Mouse (Mus musculus) large intestine, adult 2 months (tissue): ENCODE results near the gene 4921504E06Rik. TPM values are rescaled to one million over a fixed set of nuclear protein-coding genes. Genes with fewer than 3 reads are reported as not detected.
A peak's percentile ranks its signal among the peaks of the same experiment; 100 is the strongest.

Experiments used
- DNase-seq: peaks from one replicate; pipeline ENCODE4 v3.0.0-alpha.2; 2012; ENCODE audit warnings: low read depth, low spot score
- WGBS: fragments of 180-500 bp; shearing (Covaris S2); methylation state at CpG from one replicate; pipeline ENCODE4 v1.1.7; 2018; 5-methylcytosine and 5-hydroxymethylcytosine counted together
- polyA plus RNA-seq: library from polyadenylated mRNA; depleted of rRNA; stranded (reverse); fragments of >200 nt; gene quantifications from 2 replicates; pipeline ENCODE4 v1.2.3, GENCODE M21; 2012; rRNA removed

Gene 4921504E06Rik
- not detected in 2 replicates for polyA plus RNA-seq

DNA sequence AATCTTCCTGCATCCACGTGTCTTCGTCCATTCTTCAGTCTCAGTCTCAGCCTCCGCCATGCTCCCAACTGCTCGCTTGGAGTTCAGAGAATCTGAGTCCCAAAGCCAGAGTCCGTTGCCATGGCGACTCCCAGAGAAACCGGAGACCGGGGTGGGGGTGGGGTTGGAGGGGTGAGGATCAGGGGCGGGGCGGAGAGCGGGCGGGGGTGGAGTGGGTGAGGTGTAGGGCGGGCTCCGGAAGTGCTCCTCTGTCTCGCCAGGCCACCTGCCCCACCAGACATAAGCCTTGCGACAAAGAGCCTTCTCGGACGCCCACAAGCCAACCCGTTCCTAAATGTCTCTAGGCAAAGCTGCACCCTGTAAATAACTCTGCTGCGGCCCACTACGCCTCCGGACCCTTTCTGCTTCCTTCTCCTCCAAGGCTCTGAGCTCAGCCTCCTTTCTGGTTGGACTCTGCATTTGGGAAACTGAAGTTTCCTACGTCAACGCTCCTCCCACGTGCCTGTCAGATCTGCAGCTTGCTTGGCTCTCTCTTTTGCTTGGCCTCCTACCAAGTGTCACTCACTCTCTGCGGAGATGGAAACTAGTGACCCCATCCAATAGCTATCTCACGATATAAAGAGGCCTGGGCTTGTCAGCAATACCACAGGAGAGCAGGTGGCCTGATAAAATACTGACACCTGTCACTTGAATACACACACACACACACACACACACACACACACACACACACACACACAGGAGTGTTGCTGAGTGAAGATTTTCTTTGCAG, at the start of gene 4921504E06Rik:
4921504E06Rik (minus strand) TSS at position 94 of the 772 bp plus-strand sequence.
- DNase-seq, result no peak
- 1% methylated on average over 27 of the region's 27 CpGs for WGBS

DNA sequence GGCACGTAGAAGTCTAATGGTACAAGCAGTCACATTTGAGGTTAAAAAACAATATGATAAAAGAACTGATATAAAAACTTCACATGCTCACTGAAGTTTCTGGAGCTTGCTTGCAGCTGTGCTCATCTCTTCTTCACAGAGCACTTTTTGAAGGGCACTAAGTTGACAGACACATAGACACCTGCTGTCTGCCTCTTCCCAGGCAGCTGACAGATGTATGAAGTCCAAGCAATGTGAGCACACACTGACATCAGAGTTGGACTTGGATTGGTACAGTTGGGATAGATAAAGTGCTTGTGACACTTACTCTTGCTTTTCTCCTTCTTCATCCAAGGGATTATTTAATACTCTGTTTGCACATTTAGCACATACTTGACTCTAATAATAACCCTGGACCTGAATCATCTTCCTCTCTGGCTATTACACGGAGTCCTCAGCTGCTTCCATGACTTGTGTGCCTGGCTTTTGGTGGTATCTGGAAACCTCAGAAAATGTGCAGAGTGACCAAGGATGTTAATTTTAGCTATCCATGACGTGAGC, 47.7 kb upstream of the 4921504E06Rik start:
- DNase-seq, result no peak
- 69% methylated on average over 3 of the region's 3 CpGs for WGBS

DNA sequence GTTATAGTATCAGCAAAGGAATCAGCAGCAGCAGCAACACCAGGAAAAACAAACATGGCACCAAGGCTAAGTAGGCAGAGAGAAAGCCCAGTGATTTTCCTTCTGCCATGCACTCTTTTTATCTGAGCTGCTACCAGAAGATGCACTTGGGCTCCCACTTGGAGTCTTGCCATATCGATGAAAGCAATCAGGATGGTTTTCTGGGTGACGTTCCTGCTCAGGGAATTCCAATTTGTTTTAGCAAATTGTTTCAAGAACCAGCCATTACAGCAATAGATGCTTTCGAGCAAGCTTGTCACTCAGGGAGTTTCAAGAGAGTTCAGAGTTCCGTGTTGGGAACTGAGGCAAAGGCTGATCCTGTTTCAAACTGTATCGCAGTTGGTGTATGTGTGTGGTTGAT, 47.1 kb upstream of the 4921504E06Rik start:
- WGBS, result 86% methylated on average over 5 of the region's 5 CpGs
- no peak for DNase-seq

DNA sequence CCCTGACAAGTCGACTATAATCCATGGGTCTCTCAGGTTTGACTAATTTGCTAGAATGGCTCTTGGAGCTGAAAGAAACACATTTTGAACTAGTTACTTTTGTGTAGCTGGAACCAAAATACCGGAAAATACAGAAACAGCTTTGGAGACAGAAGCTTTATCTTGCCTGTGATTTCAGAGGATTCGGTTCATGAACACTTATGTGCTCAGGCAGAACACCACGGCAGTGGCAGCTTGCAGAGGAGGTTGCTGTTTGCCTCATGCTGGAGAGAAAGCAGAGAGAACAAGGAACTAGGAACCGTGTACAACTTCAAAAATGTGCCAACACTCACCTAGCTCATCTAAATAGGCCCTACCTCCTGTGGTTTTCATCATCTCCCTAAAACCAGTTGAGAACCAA, 46.1 kb upstream of the 4921504E06Rik start:
- 74% methylated on average over 5 of the region's 5 CpGs for WGBS
- DNase-seq, result no peak

DNA sequence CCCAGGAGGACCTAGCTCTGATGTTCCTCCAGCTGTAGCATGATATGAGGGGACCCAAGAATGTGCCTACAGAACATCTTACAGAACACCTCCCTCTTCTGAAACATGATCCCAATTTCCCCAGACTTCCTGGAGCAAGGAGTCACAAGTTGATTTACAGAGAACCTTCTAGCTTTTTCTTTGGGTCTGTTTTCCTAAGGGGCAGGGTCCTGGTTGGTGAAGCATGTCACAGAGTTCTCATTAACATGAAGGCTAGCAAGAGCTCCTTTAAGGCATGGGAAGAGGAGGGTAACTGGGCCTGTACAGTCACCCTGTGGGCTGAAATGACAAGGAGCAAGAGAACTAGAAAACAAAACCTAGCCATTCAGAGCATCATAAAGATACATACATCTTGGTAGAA, 43.3 kb upstream of the 4921504E06Rik start:
- DNase-seq, result no peak

DNA sequence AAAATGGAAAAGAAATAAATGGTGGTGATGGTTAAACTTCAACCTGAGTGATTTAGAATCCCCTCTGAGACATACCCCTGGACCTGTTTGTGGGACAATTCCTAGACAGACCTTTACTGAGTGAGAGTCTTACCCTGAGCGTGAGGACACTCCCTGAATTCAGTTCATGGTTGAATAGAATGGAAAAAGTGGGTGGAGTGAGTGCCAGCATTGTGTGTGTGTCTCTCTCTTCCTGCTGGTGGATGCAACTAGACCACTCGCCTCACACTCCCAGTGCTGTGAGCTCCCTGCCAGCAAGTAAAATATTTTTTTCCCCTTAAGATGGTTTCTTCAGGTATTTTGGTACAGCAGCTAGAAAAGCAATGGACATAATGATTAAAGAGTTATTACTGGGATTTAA, 42.7 kb upstream of the 4921504E06Rik start:
- no peak for DNase-seq
- 36% methylated on average over 2 of the region's 2 CpGs for WGBS

DNA sequence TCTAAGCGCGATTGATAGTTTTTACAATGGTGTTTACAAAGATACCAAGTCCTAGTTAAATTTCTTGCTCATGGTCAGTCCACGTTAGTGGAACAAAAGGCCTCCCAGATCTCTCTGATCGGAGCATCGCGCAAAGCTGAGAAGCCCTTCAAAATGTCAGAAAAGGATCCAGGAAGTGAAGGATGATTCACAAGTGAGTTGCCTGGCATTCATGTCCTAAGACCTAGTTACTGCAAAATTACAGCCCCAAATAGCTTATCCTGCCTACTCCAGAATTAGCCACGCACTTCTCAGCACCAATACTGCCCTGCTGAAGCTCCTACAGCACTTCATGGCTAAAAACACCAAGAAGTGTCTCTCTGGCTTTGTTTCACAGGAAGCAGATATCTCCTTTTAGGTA, 41.1 kb upstream of the 4921504E06Rik start:
- no peak for DNase-seq
- 76% methylated on average over 7 of the region's 7 CpGs for WGBS

DNA sequence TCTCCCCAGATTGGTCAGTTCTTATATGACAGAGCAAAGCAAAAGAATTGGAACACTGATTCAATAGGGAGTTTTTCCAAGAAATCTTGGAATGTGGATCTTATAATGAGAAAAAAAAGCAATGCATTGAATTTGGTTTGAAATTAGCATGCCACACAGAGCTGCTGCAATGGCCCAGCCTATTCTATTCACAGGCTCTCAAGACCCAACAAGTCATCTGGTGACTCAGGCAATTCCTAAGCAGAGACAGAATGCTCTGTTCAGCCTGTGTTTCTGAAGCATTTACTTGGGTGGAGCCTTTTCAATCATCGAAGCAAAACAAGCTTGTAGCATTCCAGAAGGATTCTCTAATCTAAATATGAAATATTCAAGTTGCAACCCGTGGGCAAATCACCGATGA, 26.1 kb upstream of the 4921504E06Rik start:
- WGBS, result 74% methylated on average over 3 of the region's 3 CpGs
- no peak for DNase-seq

DNA sequence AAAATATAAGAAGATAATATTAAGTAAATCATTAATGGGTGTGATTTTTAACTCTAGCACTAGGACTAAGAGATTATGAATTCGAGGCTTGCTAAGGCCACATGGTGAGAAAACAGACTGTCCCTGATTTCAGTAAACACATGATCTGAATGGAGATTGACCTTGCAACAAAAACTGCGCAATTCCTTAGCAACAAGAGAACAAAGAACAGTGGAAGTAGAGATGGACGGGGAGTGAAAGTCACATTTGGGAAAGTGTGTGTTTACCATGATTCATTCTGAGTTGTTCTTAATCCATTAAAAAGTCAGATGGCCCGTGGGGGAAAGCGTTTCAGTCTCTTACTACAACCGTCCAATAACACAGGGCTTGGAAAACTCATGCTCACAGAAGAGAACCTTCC, 25.5 kb upstream of the 4921504E06Rik start:
- WGBS, result 71% methylated on average over 6 of the region's 6 CpGs

DNA sequence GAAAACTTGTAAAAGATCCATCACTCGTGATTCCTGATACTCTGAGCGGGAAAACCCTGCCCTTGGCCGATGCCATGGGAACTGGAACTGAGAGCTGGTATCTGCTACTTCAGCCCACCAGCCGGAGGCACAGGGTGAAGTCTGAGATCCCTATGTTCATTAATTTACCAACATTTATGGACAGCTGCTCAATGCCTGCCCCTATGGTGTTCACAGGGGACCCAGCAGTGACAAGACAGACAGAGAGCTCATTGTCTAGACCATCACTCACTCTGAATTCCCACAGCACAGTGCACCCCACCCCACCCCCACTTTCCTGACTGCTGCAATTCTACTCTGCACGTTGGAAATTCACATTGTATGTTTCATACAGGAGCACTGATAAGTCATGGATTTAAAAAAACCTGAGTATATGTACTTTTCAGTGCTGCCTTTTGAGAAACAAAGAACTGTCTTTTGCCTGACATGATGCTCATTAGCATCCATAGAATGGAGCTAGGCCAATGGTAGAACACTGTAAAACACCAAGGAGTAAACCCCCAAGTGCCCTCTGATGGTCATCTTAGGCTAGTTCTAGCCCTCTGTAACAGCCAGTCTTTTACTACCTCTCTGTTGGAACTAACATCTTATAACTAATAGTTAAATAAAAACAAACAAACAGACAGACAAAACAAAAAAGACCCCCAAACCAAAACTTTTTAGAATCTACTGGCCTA, 8.6 kb upstream of the 4921504E06Rik start:
- DNase-seq, result no peak
- 78% methylated on average over 5 of the region's 5 CpGs for WGBS

More for the DNA sequence above, 25.5 kb upstream of the 4921504E06Rik start:
- no peak for DNase-seq

DNA sequence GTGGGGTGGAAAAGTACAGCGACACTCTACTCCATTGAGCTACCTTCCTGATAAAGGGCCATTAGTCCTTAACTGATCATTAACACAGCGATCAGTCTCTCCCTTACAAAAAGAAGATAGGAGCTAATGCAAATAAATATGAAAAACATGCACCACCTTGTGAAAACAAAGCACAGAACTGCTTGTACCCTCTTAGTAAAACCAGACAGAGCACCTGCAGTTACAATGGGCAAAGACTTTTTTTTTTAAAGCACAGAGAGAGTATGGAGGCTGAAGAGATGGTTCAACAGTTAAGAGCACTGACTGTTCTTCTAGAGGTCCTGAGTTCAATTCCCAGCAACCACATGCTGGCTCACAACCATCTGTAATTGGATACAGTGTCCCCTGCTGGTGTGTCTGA, 6.9 kb upstream of the 4921504E06Rik start:
- 73% methylated on average over 2 of the region's 2 CpGs for WGBS
- no peak for DNase-seq

DNA sequence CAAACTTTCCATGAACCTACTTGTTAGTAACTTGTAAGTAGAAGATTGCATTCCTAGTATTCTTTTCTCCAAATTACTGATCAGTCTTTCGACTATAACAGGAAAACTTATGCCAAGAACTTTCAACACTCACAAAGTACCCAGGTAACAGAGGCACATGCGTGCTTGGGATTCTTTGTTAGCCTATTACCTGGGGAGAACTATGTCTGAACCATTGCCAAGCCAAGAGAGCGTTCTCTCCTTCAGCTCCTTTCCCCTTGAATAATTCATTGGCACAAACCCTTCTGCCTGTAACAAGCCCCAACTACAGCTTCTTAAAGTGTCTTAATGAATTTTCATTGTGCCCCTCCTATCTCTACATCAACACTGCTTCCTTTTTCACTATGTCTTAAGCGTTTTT, 6.4 kb upstream of the 4921504E06Rik start:
- WGBS, result 69% methylated on average over 4 of the region's 4 CpGs
- no peak for DNase-seq

DNA sequence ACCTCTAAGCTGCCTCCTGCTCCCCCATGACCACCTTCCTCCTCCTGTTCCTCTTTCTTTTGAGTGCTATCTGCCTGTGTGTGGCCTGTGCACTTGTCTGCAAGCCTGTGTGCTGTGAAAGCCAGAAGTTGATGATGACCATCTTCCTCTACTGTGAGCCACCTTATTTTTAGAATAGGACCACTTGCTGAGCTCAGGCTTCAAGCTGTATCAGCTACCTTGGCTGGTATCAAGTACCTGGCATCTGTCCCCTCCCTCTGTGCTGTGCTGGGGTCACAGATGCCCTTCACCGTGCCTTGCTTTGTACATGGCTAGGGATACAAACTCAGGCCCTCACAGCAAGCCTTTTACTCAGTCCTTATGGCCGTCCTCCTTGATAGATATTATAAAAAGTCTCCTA, 2.3 kb downstream of the 4921504E06Rik start:
- no peak for DNase-seq
- WGBS, result 85% methylated on average over 2 of the region's 2 CpGs

DNA sequence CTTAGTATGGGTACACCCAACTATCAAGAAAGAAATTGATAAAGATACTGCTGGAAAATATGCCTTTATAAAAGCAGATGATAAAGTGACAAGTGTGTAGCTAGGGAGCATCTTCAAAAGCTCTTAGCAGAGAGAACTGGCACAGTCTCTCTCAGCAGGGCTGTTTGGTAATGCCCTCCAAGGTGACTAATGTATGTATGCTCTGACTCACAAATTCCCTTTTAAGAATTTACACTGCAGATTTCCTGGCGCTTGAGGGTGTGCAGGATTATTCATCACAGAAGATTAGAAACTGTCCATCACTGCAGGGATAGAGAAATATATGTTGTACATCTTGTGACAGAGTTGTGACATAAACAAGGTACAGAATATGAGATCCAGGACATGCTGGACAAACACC, 12.8 kb downstream of the 4921504E06Rik start:
- WGBS, result 69% methylated on average over 1 of the region's 1 CpGs
- DNase-seq, result no peak

DNA sequence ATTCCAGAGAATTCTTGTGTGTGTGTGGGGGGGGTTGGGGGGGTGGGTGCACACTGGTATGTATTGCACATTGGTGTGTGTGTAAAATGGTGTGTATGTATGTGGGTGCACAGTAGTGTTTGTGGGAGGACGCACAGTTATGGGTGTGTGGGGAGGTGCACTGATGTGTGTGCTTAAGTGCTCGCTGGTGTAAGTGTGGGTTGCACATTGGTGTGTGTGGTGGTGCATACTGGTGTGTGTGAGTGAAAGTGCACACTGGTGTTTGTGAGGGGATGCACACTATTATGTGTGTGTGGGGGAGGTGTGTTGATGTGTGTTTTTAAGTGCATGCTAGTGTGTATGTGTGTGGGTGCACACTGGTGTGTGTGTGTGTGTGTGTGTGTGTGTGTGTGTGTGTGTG, 24.3 kb downstream of the 4921504E06Rik start:
- DNase-seq, result no peak
- 76% methylated on average over 2 of the region's 2 CpGs for WGBS

DNA sequence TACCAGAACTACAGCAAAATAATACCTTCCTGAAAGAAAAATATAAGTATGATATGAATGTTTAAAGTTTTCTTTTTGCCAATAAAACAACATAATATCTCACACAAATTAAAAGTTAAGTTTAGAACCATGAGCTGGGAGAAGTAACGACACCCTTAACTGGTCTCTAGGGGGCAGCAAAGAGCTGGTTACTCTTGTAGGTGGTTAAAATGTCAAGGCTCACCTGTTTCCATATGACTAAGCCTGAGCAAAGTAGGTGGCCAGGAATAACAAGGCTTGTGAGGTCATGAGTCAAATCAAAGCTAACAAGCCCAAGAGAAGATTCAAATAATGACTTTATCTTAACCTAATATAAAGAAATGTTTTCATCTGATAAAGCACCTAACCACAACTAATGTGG, 24.9 kb downstream of the 4921504E06Rik start:
- 2% methylated on average over 1 of the region's 1 CpGs for WGBS
- DNase-seq, result peak; percentile 32

DNA sequence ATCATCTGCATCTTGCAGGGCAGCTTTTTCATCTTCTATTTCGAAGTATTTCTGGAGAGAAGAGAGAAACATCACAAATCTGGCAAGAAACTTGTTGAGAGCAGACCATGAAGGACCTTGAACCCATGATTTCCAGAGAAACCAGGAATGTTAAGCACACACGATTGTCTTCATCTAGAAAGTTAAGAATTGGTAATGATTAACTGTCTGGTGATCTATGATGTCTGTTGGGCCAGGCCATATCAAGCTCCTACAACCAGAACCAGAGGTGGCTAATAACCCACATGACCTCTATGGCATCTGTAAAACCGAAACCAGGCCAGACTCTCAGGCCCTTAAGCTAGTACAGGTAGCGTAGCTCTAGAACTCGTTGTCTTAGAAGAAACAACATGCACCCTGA, 29.6 kb downstream of the 4921504E06Rik start:
- 58% methylated on average over 5 of the region's 5 CpGs for WGBS

DNA sequence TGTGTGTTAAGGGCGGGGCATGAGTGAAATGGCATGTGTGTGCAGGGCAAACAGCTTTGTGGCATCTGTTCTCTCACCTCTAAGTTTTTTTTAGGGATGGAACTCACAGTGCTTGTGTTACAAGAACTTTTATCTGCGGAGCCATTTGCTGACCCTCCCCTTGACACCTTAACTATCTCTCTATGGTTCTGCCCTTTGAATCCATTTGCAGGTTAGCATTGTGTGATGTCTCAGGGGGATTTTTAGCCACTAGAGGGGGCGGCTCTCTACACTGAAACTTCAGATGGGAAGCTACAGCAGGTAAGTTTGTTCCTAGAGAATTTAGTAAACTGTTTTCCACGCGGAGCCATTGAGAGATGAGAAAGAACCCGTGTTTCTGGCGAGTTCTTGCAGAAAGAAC, 32.1 kb downstream of the 4921504E06Rik start:
- DNase-seq, result no peak
- WGBS, result 19% methylated on average over 7 of the region's 7 CpGs

More for the DNA sequence above, 29.6 kb downstream of the 4921504E06Rik start:
- no peak for DNase-seq

DNA sequence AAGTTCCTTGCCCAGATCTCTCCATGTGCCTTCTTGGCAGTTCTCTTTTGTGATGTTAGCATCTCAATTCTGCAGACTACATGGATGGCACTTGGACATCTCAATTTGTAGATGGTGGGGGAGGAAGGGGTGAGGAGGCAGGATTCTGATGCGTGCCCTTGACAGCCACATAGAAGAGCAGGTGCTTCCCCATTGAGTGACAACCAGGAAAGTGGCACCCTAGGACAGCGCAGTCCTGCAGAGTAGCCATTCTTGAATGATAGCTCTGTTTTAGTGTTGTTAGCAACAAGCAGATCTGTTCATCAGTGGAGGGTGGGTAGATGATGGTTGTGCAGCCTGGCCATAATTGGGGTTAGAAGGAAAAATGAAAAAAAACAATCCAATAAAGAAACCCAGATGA, 33.1 kb downstream of the 4921504E06Rik start:
- 85% methylated on average over 2 of the region's 2 CpGs for WGBS
- DNase-seq, result no peak

DNA sequence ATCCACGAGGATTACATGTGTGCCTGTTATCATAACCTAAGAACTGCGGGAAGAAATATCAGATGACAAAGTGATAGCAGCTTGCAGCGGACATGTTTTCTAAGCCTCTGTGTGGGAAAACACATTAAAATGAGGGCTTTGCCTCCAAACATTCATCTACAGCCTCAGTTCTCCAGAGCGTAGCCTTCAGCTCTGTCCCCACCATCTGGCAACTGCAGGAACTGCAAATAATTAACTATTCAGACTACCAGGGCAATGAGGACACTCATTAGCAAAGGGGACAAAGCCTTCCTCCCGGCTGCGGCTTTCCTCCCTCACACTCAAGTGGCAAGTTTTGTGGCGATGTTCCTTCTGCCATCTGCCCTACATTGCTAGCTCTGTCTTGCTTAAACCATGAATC, 33.9 kb downstream of the 4921504E06Rik start:
- 7% methylated on average over 7 of the region's 7 CpGs for WGBS
- no peak for DNase-seq

DNA sequence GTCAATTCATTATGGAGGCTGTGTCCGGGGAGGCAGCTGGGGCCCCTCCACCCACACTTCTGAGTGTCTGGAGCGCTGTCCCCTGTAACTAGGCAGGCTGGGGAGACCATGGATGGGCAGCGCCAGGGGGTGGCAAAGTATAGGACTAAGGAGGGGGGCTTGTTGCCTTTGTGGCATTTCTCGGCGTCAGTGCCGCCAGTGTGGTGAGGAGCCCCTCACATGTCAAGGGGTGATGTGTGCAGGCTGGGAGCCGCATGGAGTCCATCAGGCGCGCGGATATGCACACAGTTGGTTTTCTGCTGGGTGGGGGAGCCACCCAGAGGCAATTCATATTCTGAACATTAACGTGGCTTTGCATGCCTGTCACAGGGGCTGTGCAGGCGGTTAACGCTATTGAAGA, 35.8 kb downstream of the 4921504E06Rik start:
- no peak for DNase-seq
- WGBS, result 61% methylated on average over 13 of the region's 13 CpGs
